Mouse (Mus musculus): ENCODE results near the gene Ces1a.

DNA sequence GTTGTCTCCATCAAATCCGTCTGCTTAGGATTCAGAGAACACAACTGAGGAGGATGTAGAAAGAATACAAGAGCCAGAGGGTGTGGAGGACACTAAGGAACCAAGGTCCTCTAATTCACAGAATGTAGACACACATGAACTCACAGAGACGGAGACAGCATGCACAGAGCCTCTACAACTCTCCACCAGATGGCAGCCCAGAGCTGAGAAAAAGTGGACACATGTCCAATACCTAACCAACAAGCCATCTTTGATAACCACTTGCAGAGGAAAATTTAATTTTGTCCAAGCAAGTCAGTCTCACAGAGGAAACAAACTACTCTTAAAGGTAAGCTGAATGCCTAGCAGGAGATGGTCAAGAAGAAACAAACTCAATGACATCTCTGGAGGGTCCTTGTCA, 11.2 kb upstream of the Ces1a start:
- TF ChIP-seq CTCF (IDR thresholded peaks at IDR 0.05; ENCODE audit: low read depth) (peak; percentile 78), EP300 (IDR thresholded peaks at IDR 0.05; ENCODE audit: low read depth) (no peak)

Data from liver, postnatal 0 days (tissue).